Mouse (Mus musculus): ENCODE results near the gene Kctd17. TPM values are rescaled to one million over a fixed set of nuclear protein-coding genes. Genes with fewer than 3 reads are reported as not detected.

The Kctd17 gene
- polyA plus RNA-seq, 1 experiment = 52.9 TPM

GRCm38 (mm10) chr15:78470495-78471276 is 42.3 kb downstream of the Kctd17 start:
- Histone ChIP-seq H3K27ac (ENCODE audit: insufficient read depth, low read depth, low read length) (no peak overlapping the region), H3K27me3 (ENCODE audit: control insufficient read depth, insufficient read depth, low read length) (no peaks in the 10 kb centered on the region), H3K4me1 (ENCODE audit: control insufficient read depth, insufficient read depth, insufficient read length, low read length) (0 out of 2 replicates have a peak, but pooled peaks cover 2% of the 10 kb centered on the region), H3K4me3 (ENCODE audit: low read depth, low read length) (no peak overlapping the region), H3K36me3 (ENCODE audit: control insufficient read depth, insufficient read depth, low read length) (no peaks in the 10 kb centered on the region)
- 80% methylated on average over 4 of the region's 4 CpGs for WGBS
- no peak for TF ChIP-seq POLR2A (IDR thresholded peaks at IDR 0.05; ENCODE audit: low read depth, low read length)
- no peak for TF ChIP-seq CTCF (IDR thresholded peaks at IDR 0.05; ENCODE audit: extremely low read depth, insufficient read length, insufficient replicate concordance, low read depth, low read length)

- H3K27ac ChIP-seq (ENCODE audit: insufficient read depth, low read depth, low read length) = no peak overlapping the region
- H3K36me3 ChIP-seq (ENCODE audit: control insufficient read depth, insufficient read depth, low read length) = no peaks in the 10 kb centered on the region
- no peaks in the 10 kb centered on the region for H3K27me3 ChIP-seq (ENCODE audit: control insufficient read depth, insufficient read depth, low read length)
- WGBS = 23% methylated on average over 7 of the region's 7 CpGs
- H3K4me3 ChIP-seq (ENCODE audit: low read depth, low read length) = no peak overlapping the region
- 0 out of 2 replicates have a peak, but pooled peaks cover 2% of the 10 kb centered on the region for H3K4me1 ChIP-seq (ENCODE audit: control insufficient read depth, insufficient read depth, insufficient read length, low read length)
- TF ChIP-seq CTCF (IDR thresholded peaks at IDR 0.05; ENCODE audit: extremely low read depth, insufficient read length, insufficient replicate concordance, low read depth, low read length) = no peak
- no peak for TF ChIP-seq POLR2A (IDR thresholded peaks at IDR 0.05; ENCODE audit: low read depth, low read length)
Measured at GRCm38 (mm10) chr15:78471902-78472301, 43.5 kb downstream of the Kctd17 start.

GRCm38 (mm10) chr15:78473442-78473841 is 45.1 kb downstream of the Kctd17 start:
- no peak overlapping the region for H3K4me3 ChIP-seq (ENCODE audit: low read depth, low read length)
- no peaks in the 10 kb centered on the region for H3K36me3 ChIP-seq (ENCODE audit: control insufficient read depth, insufficient read depth, low read length)
- H3K4me1 ChIP-seq (ENCODE audit: control insufficient read depth, insufficient read depth, insufficient read length, low read length) = 0 out of 2 replicates have a peak, but pooled peaks cover 2% of the 10 kb centered on the region
- no peak for TF ChIP-seq POLR2A (IDR thresholded peaks at IDR 0.05; ENCODE audit: low read depth, low read length)
- no peak for TF ChIP-seq CTCF (IDR thresholded peaks at IDR 0.05; ENCODE audit: extremely low read depth, insufficient read length, insufficient replicate concordance, low read depth, low read length)
- H3K27ac ChIP-seq (ENCODE audit: insufficient read depth, low read depth, low read length) = no peak overlapping the region
- 73% methylated on average over 6 of the region's 6 CpGs for WGBS
- H3K27me3 ChIP-seq (ENCODE audit: control insufficient read depth, insufficient read depth, low read length) = no peaks in the 10 kb centered on the region

- Histone ChIP-seq H3K36me3 (ENCODE audit: control insufficient read depth, insufficient read depth, low read length) (no peaks in the 10 kb centered on the region), H3K4me3 (ENCODE audit: low read depth, low read length) (no peak overlapping the region), H3K27me3 (ENCODE audit: control insufficient read depth, insufficient read depth, low read length) (no peaks in the 10 kb centered on the region), H3K4me1 (ENCODE audit: control insufficient read depth, insufficient read depth, insufficient read length, low read length) (0 out of 2 replicates have a peak, but pooled peaks cover 2% of the 10 kb centered on the region), H3K27ac (ENCODE audit: insufficient read depth, low read depth, low read length) (no peak overlapping the region)
- TF ChIP-seq CTCF (IDR thresholded peaks at IDR 0.05; ENCODE audit: extremely low read depth, insufficient read length, insufficient replicate concordance, low read depth, low read length) (no peak), POLR2A (IDR thresholded peaks at IDR 0.05; ENCODE audit: low read depth, low read length) (no peak)
- 6% methylated on average over 3 of the region's 3 CpGs for WGBS
Measured at GRCm38 (mm10) chr15:78475604-78476031, 47.3 kb downstream of the Kctd17 start.

GRCm38 (mm10) chr15:78476878-78477277 is 48.5 kb downstream of the Kctd17 start:
- Histone ChIP-seq H3K36me3 (ENCODE audit: control insufficient read depth, insufficient read depth, low read length) (no peaks in the 10 kb centered on the region), H3K4me3 (ENCODE audit: low read depth, low read length) (no peak overlapping the region), H3K27ac (ENCODE audit: insufficient read depth, low read depth, low read length) (no peak overlapping the region), H3K27me3 (ENCODE audit: control insufficient read depth, insufficient read depth, low read length) (no peaks in the 10 kb centered on the region), H3K4me1 (ENCODE audit: control insufficient read depth, insufficient read depth, insufficient read length, low read length) (0 out of 2 replicates have a peak, but pooled peaks cover 2% of the 10 kb centered on the region)
- WGBS = 75% methylated on average over 1 of the region's 1 CpGs
- no peak for TF ChIP-seq CTCF (IDR thresholded peaks at IDR 0.05; ENCODE audit: extremely low read depth, insufficient read length, insufficient replicate concordance, low read depth, low read length)
- TF ChIP-seq POLR2A (IDR thresholded peaks at IDR 0.05; ENCODE audit: low read depth, low read length) = no peak

GRCm38 (mm10) chr15:78478073-78478472 is 49.7 kb downstream of the Kctd17 start:
- WGBS = 87% methylated on average over 4 of the region's 4 CpGs

GRCm38 (mm10) chr15:78479470-78479869 is 51.1 kb downstream of the Kctd17 start:
- TF ChIP-seq CTCF (IDR thresholded peaks at IDR 0.05; ENCODE audit: extremely low read depth, insufficient read length, insufficient replicate concordance, low read depth, low read length) (no peak), POLR2A (IDR thresholded peaks at IDR 0.05; ENCODE audit: low read depth, low read length) (no peak)
- no peaks in the 10 kb centered on the region for H3K36me3 ChIP-seq (ENCODE audit: control insufficient read depth, insufficient read depth, low read length)
- 0 out of 2 replicates have a peak, but pooled peaks cover 2% of the 10 kb centered on the region for H3K4me1 ChIP-seq (ENCODE audit: control insufficient read depth, insufficient read depth, insufficient read length, low read length)
- H3K27me3 ChIP-seq (ENCODE audit: control insufficient read depth, insufficient read depth, low read length) = no peaks in the 10 kb centered on the region
- no peak overlapping the region for H3K27ac ChIP-seq (ENCODE audit: insufficient read depth, low read depth, low read length)
- WGBS = 69% methylated on average over 5 of the region's 5 CpGs
- H3K4me3 ChIP-seq (ENCODE audit: low read depth, low read length) = no peak overlapping the region

More at GRCm38 (mm10) chr15:78478073-78478472, 49.7 kb downstream of the Kctd17 start:
- Histone ChIP-seq H3K27ac (ENCODE audit: insufficient read depth, low read depth, low read length) (no peak overlapping the region), H3K27me3 (ENCODE audit: control insufficient read depth, insufficient read depth, low read length) (no peaks in the 10 kb centered on the region), H3K4me3 (ENCODE audit: low read depth, low read length) (no peak overlapping the region), H3K36me3 (ENCODE audit: control insufficient read depth, insufficient read depth, low read length) (no peaks in the 10 kb centered on the region), H3K4me1 (ENCODE audit: control insufficient read depth, insufficient read depth, insufficient read length, low read length) (0 out of 2 replicates have a peak, but pooled peaks cover 2% of the 10 kb centered on the region)
- no peak for TF ChIP-seq POLR2A (IDR thresholded peaks at IDR 0.05; ENCODE audit: low read depth, low read length)
- TF ChIP-seq CTCF (IDR thresholded peaks at IDR 0.05; ENCODE audit: extremely low read depth, insufficient read length, insufficient replicate concordance, low read depth, low read length) = no peak

Data from small intestine, adult 2 months (tissue).